Mouse (Mus musculus) cerebellum, adult 11-12 months (tissue): ENCODE data around the gene Ccdc33.

Experiments used
- DNase-seq: peaks from one replicate; pipeline ENCODE4 v3.0.0; 2022

The Ccdc33 gene

GRCm38 (mm10) chr9:58008336-58009014 lies 110.1 kb downstream of the Ccdc33 start:
- DNase-seq: no peak

- no peak for DNase-seq
Observed at GRCm38 (mm10) chr9:58005753-58006461, 112.7 kb downstream of the Ccdc33 start, which contains the start of gene Cyp11a1. Cyp11a1 (plus strand) TSS chr9:58006411.

GRCm38 (mm10) chr9:58003272-58003671 lies 115.4 kb downstream of the Ccdc33 start:
- DNase-seq: no peak

- peak; percentile 43 for DNase-seq
Observed at GRCm38 (mm10) chr9:57999676-58000075, 118.9 kb downstream of the Ccdc33 start.

GRCm38 (mm10) chr9:57998685-57999084 lies 119.9 kb downstream of the Ccdc33 start:
- DNase-seq: no peak

- peak; percentile 85 for DNase-seq
Observed at GRCm38 (mm10) chr9:57998032-57998659, 120.5 kb downstream of the Ccdc33 start.

GRCm38 (mm10) chr9:57997511-57998031 lies 121.1 kb downstream of the Ccdc33 start:
- DNase-seq: peak; percentile 62

GRCm38 (mm10) chr9:57995282-57995681 lies 123.3 kb downstream of the Ccdc33 start:
- no peak for DNase-seq

- no peak for DNase-seq
Observed at GRCm38 (mm10) chr9:57992781-57993591, 125.6 kb downstream of the Ccdc33 start.

GRCm38 (mm10) chr9:57992060-57992459 lies 126.6 kb downstream of the Ccdc33 start:
- DNase-seq: no peak

GRCm38 (mm10) chr9:57990438-57991110 lies 128.0 kb downstream of the Ccdc33 start:
- DNase-seq: peak; percentile 46

GRCm38 (mm10) chr9:57989309-57989708 lies 129.3 kb downstream of the Ccdc33 start:
- no peak for DNase-seq

- DNase-seq: no peak
Observed at GRCm38 (mm10) chr9:57988098-57988497, 130.5 kb downstream of the Ccdc33 start.

- DNase-seq: no peak
Observed at GRCm38 (mm10) chr9:57986293-57986692, 132.3 kb downstream of the Ccdc33 start.

- no peak for DNase-seq
Observed at GRCm38 (mm10) chr9:57985304-57985703, 133.3 kb downstream of the Ccdc33 start.

GRCm38 (mm10) chr9:57980570-57980969 lies 138.1 kb downstream of the Ccdc33 start:
- no peak for DNase-seq

GRCm38 (mm10) chr9:57978858-57979257 lies 139.8 kb downstream of the Ccdc33 start:
- no peak for DNase-seq
